Mouse (Mus musculus) spleen, adult 2 months (tissue): Measurements from ENCODE around the gene Zfp276.

Source experiments
- CTCF ChIP-seq: fragments of 200-500 bp; IDR thresholded peaks from 2 replicates; pipeline ENCODE4 v1.5.1; 2011; ENCODE audit warnings: mild to moderate bottlenecking, inconsistent platforms; ENCODE audit not compliant: insufficient read depth, insufficient read length, insufficient replicate concordance; ENCODE audit errors: extremely low read depth
- POLR2A ChIP-seq: fragments of 200-500 bp; IDR thresholded peaks from 2 replicates; pipeline ENCODE4 v1.6.1; 2011; ENCODE audit warnings: low read depth, low read length, inconsistent platforms

DNA sequence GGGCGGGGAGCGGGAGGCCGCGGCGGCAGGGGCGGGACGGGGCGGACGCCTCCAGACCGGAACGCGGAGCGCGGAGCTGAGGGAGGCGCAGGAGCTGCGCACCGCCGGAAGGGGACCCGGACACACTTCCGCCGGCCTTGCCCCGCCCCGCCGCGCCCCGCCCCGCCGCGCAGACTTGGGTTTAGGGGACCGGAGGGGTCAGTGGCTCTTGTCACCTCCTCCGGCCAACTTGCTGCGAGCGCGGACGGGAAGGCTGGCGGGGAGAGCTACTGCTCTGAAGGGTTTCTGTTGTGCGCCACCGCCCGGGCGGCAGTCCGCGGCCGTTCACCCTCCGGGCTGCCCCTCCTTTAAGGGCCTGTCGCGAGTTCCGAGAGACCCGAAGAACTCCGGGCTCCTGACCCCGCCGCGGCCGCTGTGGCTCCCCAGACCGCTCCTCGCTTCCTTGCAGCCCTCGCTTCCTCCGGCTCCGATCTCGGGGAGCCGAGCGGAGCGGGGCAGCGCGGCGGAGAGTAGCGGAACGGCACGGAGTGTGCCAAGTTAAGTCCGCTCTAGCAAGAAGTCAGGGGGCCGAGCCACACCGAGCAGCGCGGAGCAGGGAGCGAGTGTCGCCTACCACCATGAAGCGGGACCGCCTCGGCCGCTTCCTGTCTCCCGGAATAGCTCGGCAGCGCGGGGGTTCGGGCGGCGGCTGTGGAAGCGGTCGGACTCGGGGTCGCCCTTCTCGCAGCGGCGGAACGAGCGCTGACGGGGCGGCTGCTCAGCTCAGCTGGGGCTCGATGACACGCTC lies at the start of gene Zfp276, which contains the start of gene Vps9d1:
- TF ChIP-seq POLR2A (no peak), CTCF (no peak)
